Mouse (Mus musculus) spleen, adult 12 weeks (tissue): ENCODE data around the gene Azin2.

Experiments
- DNase-seq: peaks from one replicate; pipeline ENCODE4 v3.0.0; 2022; ENCODE audit warnings: low spot score

The Azin2 gene

DNA sequence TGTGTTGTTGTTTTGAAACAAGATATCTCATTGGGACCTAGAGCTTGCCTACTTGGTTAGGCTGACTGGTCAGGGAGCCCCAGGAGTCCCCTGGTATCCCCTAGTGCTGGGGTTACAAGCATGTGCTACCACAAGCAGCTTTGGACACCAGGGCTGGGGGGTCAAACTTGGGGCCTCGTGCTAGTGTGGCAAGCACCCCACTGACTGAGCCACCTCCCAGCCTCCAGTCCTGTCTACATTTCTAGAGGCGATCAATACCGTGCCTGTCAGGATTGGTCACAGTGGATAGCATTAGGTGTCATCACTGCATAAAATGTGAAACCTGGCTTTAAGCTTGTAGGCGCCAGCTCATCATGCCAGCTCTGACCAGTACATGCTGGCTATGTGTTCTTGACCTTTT lies 66.4 kb downstream of the Azin2 start:
- DNase-seq = no peak

DNA sequence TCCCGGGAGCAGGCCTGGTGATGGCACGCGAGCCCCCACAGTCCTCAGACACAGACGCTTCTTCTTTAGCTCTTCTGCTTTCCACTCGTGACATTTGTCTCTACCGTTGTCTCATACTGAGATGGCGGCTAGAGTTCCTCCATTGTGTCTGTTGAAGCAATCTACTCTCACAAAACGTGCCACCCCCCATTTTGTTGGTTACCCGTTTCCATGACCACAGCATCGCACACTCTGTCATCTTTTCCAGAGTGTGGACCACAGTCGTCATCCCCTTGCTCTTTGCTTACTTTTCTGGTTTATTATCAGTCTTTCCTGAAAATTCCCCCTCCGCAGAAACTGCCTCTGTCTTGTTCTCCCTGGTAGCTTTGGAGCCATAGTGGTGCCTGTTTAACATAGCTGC lies 68.1 kb downstream of the Azin2 start:
- no peak for DNase-seq

DNA sequence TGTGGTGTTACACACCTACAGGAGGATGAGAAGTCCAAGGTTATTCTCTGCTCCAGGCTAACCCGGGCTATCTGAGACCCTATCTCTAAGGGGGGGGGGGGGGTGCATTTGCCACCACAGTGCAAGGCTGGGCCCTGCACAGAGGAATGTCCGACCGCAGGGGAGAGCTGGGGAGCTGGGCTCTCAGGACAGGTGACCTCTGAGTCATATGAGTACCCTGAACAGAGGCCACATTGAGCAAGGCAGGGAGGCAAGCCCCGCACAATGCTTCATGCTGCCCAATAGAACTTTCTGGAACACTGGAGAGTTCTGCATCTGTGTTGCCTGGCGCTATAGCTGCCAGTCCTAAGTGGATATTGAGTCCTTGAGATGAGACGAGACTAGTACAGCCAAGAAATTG lies 70.1 kb downstream of the Azin2 start:
- DNase-seq = no peak

DNA sequence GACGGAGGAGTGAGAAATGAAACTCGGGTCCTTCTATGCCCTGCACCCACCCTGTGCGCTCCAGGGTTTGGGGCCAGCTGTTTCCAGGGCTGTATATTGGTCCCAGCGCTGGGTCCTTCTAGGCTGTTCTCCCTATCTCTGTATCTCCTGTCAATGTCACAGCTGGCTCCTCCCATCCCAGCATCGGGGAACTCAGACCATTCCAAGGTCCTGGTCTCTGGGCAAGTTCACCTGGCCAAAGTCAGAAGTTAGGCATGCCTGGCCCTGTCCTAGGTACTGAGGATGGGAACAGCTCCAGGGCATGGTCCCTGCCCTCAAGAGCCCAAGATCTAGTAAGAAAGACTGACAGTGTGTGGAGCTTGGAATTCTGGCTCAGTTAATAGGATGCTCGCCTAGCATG lies 70.5 kb downstream of the Azin2 start:
- DNase-seq = no peak

DNA sequence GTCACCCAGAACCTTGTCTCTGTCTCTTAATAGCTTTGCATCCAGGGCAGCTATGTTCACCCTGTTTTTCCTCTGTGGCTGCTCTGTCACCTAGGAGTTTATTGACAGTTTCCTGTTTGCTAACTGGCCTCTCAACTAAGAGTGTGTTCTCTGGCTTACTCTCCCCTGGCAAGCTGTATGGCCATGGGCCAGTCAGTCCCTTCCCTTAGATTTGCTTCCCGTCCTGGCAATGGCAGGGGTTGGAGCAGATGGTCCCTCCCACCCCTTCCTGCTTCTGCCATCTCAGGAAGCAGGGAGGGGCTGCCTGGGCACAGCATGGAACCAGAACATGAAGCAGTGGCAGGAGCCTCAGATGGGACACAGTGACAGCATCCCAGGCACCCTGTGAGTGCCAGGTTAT lies 71.1 kb downstream of the Azin2 start:
- DNase-seq = no peak

DNA sequence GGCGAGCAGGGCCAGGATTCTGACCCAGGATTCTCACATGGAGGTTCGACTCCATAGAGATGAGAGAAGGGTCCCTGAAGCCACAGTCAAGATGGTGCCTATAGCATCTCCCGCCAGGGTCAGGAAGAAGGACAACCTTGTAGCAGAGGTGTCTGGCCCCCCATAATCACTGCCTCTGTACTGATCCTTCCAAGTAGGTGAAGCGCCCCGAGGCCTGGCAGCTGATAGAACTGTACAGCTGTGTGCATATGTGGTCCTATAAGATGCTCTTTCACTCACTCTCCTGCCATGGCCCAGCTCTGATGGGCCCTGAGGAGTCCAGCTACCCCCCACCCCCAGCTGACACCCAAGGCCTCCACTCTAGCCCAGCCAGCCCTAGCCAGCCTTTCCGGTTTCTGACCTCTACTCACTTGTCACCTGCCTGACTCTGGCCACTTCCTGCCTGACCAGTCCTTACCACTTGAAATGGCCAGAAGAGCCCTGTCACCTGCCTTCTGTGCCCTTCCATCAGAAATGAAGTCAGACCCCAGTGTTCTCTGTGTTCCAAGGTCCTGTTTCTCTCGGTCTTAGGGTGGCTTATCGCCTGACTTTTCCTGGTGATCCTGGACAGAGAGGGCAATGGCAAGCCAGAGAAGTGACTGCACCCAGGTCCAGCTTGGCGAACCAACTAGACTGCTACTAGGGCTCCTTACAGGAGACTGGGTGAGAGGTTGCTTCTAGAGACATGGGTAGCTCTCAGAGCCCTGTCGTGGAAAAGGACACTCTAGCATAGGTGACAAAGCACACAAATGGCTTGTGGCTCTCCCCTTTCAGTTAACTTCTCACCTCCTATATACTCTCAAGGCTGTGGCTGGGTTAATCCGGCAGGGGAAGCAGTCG lies 72.3 kb downstream of the Azin2 start:
- DNase-seq = no peak

DNA sequence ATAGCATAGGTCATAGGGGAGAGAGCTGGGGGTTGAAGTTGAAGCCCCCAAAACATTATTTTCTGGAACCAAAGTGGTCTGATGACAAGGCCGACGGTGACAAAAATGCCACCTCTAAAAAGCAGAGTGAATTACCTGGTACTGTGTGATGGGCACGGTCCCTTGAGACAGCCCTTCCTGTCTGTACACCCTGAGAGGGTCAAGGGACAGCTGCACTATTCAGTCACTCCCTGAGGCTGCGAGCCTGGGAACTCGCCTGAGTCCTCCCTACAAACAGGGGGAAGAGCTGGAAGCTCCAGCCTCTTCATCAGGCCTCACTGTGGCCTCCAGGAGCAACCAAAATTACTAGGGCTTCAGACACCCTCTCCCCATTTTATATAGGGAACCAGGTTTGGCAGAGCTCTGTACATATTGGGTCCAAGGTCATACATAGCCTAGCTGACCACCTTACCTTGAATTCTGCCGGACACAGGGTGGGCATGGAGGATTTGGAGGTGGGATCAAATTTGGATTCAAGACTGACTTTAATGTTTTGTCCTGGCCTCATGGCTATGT lies 73.7 kb downstream of the Azin2 start:
- no peak for DNase-seq

DNA sequence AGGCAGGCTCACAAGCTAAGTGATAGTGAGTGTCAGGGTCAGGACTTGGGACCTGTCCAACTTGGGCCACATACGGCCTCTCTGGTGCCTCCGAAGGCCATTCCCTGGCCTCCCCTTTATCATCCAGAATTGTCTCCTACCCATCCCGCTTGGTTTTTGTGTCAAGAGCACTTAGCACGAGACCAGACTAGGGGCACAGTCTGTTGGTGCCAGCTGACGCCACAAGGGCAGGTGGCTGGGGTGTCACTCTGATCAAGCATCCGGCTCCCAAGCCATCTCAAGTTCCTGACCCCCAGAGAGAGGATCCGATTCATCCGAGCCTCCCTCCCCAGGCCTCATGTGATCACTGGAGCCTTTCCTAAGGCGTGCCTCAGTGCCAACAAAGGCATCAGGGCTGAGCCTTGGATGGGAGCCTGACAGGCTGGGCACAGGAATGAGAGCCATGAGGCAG lies 74.6 kb downstream of the Azin2 start:
- DNase-seq = no peak

DNA sequence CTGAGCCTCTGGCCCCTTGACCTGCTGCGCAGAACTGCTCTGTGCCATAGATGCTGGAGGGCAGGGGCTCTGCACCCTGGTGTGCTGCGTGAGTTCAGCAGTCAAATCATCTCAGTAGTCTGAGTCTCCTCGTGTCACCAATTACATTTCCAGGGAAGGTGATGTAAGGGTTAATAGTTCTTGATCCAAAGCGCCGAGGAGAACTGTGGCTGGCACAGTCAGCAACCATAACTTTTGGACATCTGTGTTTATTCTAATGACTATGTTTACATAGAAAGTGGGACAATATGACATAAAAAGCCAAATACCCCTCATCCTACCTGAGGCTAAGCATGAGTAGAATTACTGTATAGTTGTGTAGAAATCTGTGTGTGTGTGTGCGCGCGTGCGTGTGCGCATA lies 75.2 kb downstream of the Azin2 start:
- DNase-seq = no peak

DNA sequence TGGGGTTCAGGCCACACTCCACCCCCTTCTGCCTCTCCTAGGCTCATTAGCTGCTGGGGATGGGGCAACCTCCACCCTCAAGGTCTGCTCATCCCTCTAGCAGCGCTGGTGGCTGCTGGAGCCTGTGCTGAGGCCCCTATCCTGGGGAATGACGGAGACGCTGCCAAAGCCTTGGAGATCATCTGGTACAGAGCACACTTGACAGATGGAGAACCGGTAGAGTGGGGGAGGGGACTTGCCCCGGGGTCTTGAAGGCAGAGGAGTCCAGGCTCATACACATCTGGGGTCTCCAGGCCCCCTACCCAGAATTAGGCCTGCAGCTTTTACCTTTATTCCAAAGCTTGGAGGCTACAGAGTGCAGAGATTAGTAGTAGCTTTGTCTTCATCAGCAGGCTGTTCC lies 75.7 kb downstream of the Azin2 start:
- no peak for DNase-seq

DNA sequence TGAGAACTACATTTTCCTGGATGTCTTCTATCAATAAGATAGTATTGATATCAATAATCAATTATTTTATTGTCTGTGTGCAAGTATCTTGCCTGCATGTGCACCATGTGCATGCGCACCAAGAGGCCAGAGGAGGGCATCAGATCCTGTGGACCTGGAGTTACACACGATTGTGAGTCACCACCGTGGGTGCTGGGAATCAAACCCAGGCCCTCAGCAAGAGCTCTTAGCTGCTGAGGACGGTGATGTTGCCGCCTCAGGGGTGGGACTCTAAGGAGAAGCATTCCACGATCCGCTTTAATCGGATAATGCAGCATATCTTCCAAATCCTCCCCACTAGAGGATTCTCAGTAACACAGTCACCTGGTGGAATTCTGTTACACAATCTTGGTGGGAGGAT lies 76.7 kb downstream of the Azin2 start:
- DNase-seq = no peak

DNA sequence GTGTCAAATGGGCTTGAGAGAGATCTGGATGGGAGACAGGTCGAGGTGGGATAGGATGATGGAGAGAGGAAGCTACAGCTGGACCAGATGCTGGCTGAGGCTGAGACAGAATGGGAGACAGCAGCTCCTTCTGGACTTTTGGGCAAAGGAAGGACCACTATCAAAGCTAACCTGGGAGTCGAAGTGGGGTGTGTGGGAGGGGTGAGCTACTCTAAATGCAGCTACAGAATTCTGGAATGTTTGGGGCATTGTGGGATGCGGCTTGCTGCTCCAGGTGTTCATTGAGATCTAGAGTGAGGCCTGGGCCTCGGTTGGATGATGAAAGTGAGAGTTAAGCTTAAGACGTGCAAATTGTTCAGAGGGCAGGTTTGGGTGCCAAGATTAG lies 77.5 kb downstream of the Azin2 start:
- DNase-seq = no peak

DNA sequence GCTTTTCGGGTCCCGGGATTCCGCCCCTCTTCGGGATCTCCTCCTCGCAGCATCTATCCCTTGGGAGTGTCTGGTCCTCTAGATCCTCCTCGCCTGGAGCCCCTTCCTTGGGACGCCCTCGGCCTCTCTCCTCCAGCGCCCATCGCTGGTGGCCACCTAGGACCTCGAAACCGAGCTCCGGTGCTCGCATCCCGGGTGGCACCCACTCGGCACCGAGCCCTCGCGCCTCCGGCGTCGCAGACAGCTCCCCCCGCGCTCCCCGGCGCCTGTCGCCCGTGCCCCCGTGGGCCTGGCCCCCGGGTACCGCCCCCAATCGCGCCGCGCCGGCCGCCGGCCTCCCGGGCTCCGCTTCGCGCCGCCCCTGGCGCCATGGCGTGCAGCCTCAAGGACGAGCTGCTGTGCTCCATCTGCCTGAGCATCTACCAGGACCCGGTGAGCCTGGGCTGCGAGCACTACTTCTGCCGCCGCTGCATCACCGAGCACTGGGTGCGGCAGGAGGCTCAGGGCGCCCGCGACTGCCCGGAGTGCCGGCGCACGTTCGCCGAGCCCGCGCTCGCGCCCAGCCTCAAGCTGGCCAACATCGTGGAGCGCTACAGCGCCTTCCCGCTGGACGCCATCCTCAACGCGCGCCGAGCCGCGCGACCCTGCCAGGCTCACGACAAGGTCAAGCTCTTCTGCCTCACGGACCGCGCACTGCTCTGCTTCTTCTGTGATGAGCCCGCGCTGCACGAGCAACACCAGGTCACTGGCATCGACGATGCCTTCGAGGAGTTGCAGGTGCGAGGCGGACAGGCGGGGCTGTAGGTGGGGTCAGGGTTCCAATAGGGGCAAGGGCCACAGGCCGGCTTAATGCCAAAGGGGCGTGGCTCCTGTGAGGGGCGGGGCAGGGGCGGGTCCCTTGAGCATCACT lies 78.2 kb downstream of the Azin2 start:
- peak; percentile 2 for DNase-seq

DNA sequence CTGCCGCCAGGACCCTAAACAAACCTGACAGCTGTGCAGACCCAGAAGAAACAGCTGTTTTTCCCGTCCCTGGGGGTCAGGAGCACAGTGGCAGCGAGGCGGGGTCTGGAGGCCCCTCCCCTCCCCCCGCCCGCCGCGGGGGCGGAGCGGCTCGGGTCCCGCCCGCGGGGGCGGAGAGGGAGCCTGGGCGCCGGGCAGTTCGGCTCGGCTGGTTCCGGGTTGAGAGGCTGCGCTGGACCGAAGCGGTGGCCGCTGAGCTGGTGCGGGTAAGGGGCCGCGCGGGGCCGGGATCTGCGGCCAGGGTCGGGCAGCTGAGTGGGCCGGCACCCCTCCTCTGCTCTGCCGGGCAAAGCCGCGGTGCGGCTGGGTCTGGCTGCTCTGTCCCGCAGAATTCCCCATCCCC lies 78.9 kb downstream of the Azin2 start, which contains the start of gene Trim62:
Trim62 (plus strand) TSS at position 202 of the 403 bp plus-strand sequence.
- peak; percentile 17 for DNase-seq
